Mouse (Mus musculus): ENCODE data around the gene Nadk. TPM values are rescaled to one million over a fixed set of nuclear protein-coding genes. Genes with fewer than 3 reads are reported as not detected.

Nadk gene
- polyA plus RNA-seq, 1 experiment from 2014 or later, result 76.8 TPM

- TF ChIP-seq CTCF (IDR thresholded peaks at IDR 0.05; ENCODE audit: low read depth), result no peak
- no peaks in the 10 kb centered on the region for H3K9me3 ChIP-seq (replicated peaks; ENCODE audit: low read length)
- no peak for DNase-seq (ENCODE audit: low spot score)
- H3K9ac ChIP-seq (ENCODE audit: low read depth, low read length), result no peak overlapping the region
- ATAC-seq (replicated peaks; ENCODE audit: low FRiP score, low read depth), result no peak
- peak overlapping the region; percentile 58 for H3K4me3 ChIP-seq (replicated peaks; ENCODE audit: low read depth, low read length)
- peak overlapping the region; percentile 96 for H3K4me2 ChIP-seq (ENCODE audit: low read length)
- peak overlapping the region; percentile 96 for H3K27ac ChIP-seq
- H3K4me1 ChIP-seq (replicated peaks; ENCODE audit: insufficient read depth, low read length), result no peaks in the 10 kb centered on the region
- WGBS, result 82% methylated on average over 11 of the region's 11 CpGs
- H3K27me3 ChIP-seq (ENCODE audit: insufficient read depth, low read length), result no peaks in the 10 kb centered on the region
- H3K36me3 ChIP-seq (ENCODE audit: insufficient read depth, low read length), result no peaks in the 10 kb centered on the region
Observed at GRCm38 (mm10) chr4:155599901-155600825, 38.0 kb downstream of the Nadk start.

- Histone ChIP-seq H3K36me3 (ENCODE audit: insufficient read depth, low read length) (no peaks in the 10 kb centered on the region), H3K9ac (ENCODE audit: low read depth, low read length) (peak within 1 kb of the TSS; percentile 77), H3K4me3 (replicated peaks; ENCODE audit: low read depth, low read length) (peak within 1 kb of the TSS; percentile 58), H3K4me2 (ENCODE audit: low read length) (peak within 1 kb of the TSS; percentile 96), H3K4me1 (replicated peaks; ENCODE audit: insufficient read depth, low read length) (no peaks in the 10 kb centered on the region), H3K9me3 (replicated peaks; ENCODE audit: low read length) (no peaks in the 10 kb centered on the region), H3K27me3 (ENCODE audit: insufficient read depth, low read length) (no peaks in the 10 kb centered on the region), H3K27ac (peak within 1 kb of the TSS; percentile 96)
- TF ChIP-seq CTCF (IDR thresholded peaks at IDR 0.05; ENCODE audit: low read depth), result peak; percentile 44
- under 1% methylated on average over 63 of the region's 65 CpGs for WGBS
- DNase-seq (ENCODE audit: low spot score) (peak; percentile 97), ATAC-seq (replicated peaks; ENCODE audit: low FRiP score, low read depth) (peak; percentile 95)
Observed at GRCm38 (mm10) chr4:155601091-155601996, 39.2 kb downstream of the Nadk start, which contains the start of gene Slc35e2. Gene Slc35e2, plus strand, starts transcription at chr4:155601416.

GRCm38 (mm10) chr4:155601997-155602456, 39.8 kb downstream of the Nadk start:
- H3K27me3 ChIP-seq (ENCODE audit: insufficient read depth, low read length), result no peaks in the 10 kb centered on the region
- no peaks in the 10 kb centered on the region for H3K36me3 ChIP-seq (ENCODE audit: insufficient read depth, low read length)
- H3K4me3 ChIP-seq (replicated peaks; ENCODE audit: low read depth, low read length), result peak overlapping the region; percentile 58
- peak; percentile 33 for ATAC-seq (replicated peaks; ENCODE audit: low FRiP score, low read depth)
- peak overlapping the region; percentile 77 for H3K9ac ChIP-seq (ENCODE audit: low read depth, low read length)
- DNase-seq (ENCODE audit: low spot score), result no peak
- H3K4me1 ChIP-seq (replicated peaks; ENCODE audit: insufficient read depth, low read length), result no peaks in the 10 kb centered on the region
- TF ChIP-seq CTCF (IDR thresholded peaks at IDR 0.05; ENCODE audit: low read depth), result no peak
- 2% methylated on average over 31 of the region's 31 CpGs for WGBS
- peak overlapping the region; percentile 96 for H3K27ac ChIP-seq
- H3K9me3 ChIP-seq (replicated peaks; ENCODE audit: low read length), result no peaks in the 10 kb centered on the region
- peak overlapping the region; percentile 96 for H3K4me2 ChIP-seq (ENCODE audit: low read length)

DNA sequence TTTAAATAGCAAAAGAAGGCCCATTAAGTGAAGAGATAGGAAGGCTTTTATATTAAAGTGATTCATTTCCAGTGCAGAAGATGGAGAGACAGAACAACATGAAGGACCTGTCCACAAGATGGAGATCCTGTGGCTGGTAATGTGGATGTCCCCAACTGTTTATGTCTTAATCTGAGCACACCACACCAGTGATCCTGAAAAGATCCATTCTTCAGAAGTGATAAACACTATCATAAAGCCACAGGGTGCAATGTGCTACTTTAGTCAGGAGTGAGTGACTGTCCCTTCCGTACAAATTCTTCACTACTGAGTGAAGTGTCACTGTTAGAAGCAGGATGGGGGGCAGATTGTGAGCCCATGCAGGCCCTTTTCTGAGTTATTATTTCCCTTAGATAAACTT, 40.6 kb downstream of the Nadk start:
- Histone ChIP-seq H3K4me3 (replicated peaks; ENCODE audit: low read depth, low read length) (no peak overlapping the region), H3K4me2 (ENCODE audit: low read length) (peak overlapping the region; percentile 96; the same call in 1 of the 2 replicates), H3K9ac (ENCODE audit: low read depth, low read length) (no peak overlapping the region), H3K27ac (no peak overlapping the region), H3K4me1 (replicated peaks; ENCODE audit: insufficient read depth, low read length) (no peaks in the 10 kb centered on the region), H3K36me3 (ENCODE audit: insufficient read depth, low read length) (no peaks in the 10 kb centered on the region), H3K9me3 (replicated peaks; ENCODE audit: low read length) (no peaks in the 10 kb centered on the region), H3K27me3 (ENCODE audit: insufficient read depth, low read length) (no peaks in the 10 kb centered on the region)
- 92% methylated on average over 1 of the region's 1 CpGs for WGBS
- ATAC-seq (replicated peaks; ENCODE audit: low FRiP score, low read depth) (no peak), DNase-seq (ENCODE audit: low spot score) (no peak)
- TF ChIP-seq CTCF (IDR thresholded peaks at IDR 0.05; ENCODE audit: low read depth), result no peak

DNA sequence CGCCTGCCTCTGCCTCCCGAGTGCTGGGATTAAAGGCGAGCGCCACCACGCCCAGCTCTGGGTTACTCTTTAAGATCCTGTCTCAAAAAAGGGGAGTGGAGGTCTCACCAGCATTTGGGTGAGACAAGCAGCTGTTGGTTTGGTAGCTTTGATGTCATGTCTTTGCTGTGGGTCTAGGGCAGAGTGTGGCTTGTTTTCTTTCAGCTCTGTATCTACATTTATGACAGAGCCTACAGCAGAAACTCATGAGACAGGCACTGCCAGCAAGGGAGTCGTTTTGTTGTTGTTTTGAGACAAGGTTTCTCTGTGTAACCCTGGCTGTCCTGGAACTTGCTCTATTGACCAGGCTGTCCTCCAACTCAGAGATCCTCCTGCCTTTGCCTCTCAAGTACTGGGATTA, 41.6 kb downstream of the Nadk start:
- H3K27me3 ChIP-seq (ENCODE audit: insufficient read depth, low read length), result no peaks in the 10 kb centered on the region
- no peak overlapping the region for H3K27ac ChIP-seq
- H3K9ac ChIP-seq (ENCODE audit: low read depth, low read length), result no peak overlapping the region
- no peak for TF ChIP-seq CTCF (IDR thresholded peaks at IDR 0.05; ENCODE audit: low read depth)
- H3K9me3 ChIP-seq (replicated peaks; ENCODE audit: low read length), result no peaks in the 10 kb centered on the region
- no peaks in the 10 kb centered on the region for H3K36me3 ChIP-seq (ENCODE audit: insufficient read depth, low read length)
- DNase-seq (ENCODE audit: low spot score), result no peak
- WGBS, result 86% methylated on average over 6 of the region's 6 CpGs
- H3K4me1 ChIP-seq (replicated peaks; ENCODE audit: insufficient read depth, low read length), result no peaks in the 10 kb centered on the region
- H3K4me3 ChIP-seq (replicated peaks; ENCODE audit: low read depth, low read length), result no peak overlapping the region
- ATAC-seq (replicated peaks; ENCODE audit: low FRiP score, low read depth), result no peak
- no peak overlapping the region for H3K4me2 ChIP-seq (ENCODE audit: low read length)

DNA sequence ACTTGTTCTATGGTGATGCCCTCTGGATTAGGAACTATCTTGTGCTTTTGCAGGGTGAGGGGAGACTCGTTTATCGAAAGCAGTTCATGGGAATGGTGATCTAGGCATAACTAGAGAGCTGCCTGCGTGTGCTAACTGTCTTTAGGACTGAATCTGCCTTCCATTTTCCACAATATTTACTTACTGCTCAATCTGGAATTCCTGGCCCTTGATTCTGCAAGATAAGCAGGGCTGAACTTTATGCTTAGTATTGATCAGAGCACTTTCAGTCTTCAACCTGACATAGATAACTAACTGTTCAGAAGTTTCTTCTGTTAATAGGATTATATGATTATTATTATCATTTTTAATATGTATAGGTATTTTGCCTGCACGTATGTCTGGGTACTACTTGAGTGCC, 43.0 kb downstream of the Nadk start:
- Histone ChIP-seq H3K27ac (no peak overlapping the region), H3K27me3 (ENCODE audit: insufficient read depth, low read length) (no peaks in the 10 kb centered on the region), H3K9me3 (replicated peaks; ENCODE audit: low read length) (no peaks in the 10 kb centered on the region), H3K9ac (ENCODE audit: low read depth, low read length) (no peak overlapping the region), H3K36me3 (ENCODE audit: insufficient read depth, low read length) (peaks cover 4% of the 10 kb centered on the region; the same call in 1 of the 2 replicates), H3K4me3 (replicated peaks; ENCODE audit: low read depth, low read length) (no peak overlapping the region), H3K4me2 (ENCODE audit: low read length) (no peak overlapping the region), H3K4me1 (replicated peaks; ENCODE audit: insufficient read depth, low read length) (no peaks in the 10 kb centered on the region)
- ATAC-seq (replicated peaks; ENCODE audit: low FRiP score, low read depth) (no peak), DNase-seq (ENCODE audit: low spot score) (no peak)
- WGBS, result 89% methylated on average over 4 of the region's 4 CpGs
- TF ChIP-seq CTCF (IDR thresholded peaks at IDR 0.05; ENCODE audit: low read depth), result no peak
